Mouse (Mus musculus) MEL (cell line): Measurements from ENCODE around the gene Klhl31.

Source experiments
- EP300 ChIP-seq, 2 experiments: IDR thresholded peaks; 2 replicates each; pipeline ENCODE4 v1.6.1; 2011; ENCODE audit warnings: improper control_type of control experiment in 2 of 2, low read length in 2 of 2, low read depth in 1 of 2, mild to moderate bottlenecking in 1 of 2
- JUND ChIP-seq: IDR thresholded peaks from 2 replicates; pipeline ENCODE4 v1.6.1; 2011; ENCODE audit warnings: low read depth, mild to moderate bottlenecking, improper control_type of control experiment, low read length
- MAFK ChIP-seq: IDR thresholded peaks from 2 replicates; pipeline ENCODE4 v1.6.1; 2011; ENCODE audit warnings: low read depth, mild to moderate bottlenecking, low read length, improper control_type of control experiment, borderline replicate concordance
- POLR2A ChIP-seq, 2 experiments: IDR thresholded peaks; 2 replicates each; pipeline ENCODE4 v1.6.1; 2011 to 2012; ENCODE audit warnings: low read length in 2 of 2, mild to moderate bottlenecking in 2 of 2, control low read depth in 1 of 2, improper control_type of control experiment in 1 of 2, low read depth in 1 of 2, moderate library complexity in 1 of 2; ENCODE audit not compliant: control insufficient read depth in 1 of 2, insufficient read depth in 1 of 2, poor library complexity in 1 of 2
- TAL1 ChIP-seq: IDR thresholded peaks from 2 replicates; pipeline ENCODE4 v1.6.1; 2012; ENCODE audit warnings: mild to moderate bottlenecking, inconsistent platforms, low read length, moderate library complexity, mixed read lengths
- ZNF384 ChIP-seq: IDR thresholded peaks from 2 replicates; pipeline ENCODE4 v1.6.1; 2012; ENCODE audit warnings: low read depth, mild to moderate bottlenecking, inconsistent platforms, low read length, improper control_type of control experiment

DNA sequence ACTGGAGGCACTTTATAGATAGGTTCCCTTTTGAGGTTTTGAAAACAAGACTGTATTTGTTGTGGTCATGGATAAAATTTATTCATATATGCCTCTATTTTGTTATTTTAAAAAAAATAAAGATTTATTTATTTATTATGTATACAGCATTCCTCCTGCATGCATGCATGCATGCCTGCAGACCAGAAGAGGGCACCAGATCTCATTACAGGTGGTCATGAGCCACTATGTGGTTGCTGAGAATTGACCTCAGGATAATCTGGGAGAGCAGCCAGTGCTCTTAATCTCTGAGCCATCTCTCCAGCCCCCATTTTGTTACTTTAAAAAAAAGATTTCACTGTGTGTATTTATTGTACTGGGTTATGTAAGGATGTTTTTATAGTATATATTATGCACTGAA lies 25.5 kb upstream of the Klhl31 start:
- TF ChIP-seq MAFK (no peak), EP300 (IDR thresholded peaks at IDR 0.05; ENCODE audit: low read depth in 1 of 2, low read length in 2 of 2) (no peak), JUND (no peak), POLR2A (IDR thresholded peaks at IDR 0.05; ENCODE audit: control insufficient read depth in 1 of 2, insufficient read depth in 1 of 2, low read depth in 1 of 2, low read length in 2 of 2, poor library complexity in 1 of 2) (no peak), TAL1 (no peak), ZNF384 (no peak)
